ENCODE assay signal across 8 mouse cellular contexts in the genomic region with DNA sequence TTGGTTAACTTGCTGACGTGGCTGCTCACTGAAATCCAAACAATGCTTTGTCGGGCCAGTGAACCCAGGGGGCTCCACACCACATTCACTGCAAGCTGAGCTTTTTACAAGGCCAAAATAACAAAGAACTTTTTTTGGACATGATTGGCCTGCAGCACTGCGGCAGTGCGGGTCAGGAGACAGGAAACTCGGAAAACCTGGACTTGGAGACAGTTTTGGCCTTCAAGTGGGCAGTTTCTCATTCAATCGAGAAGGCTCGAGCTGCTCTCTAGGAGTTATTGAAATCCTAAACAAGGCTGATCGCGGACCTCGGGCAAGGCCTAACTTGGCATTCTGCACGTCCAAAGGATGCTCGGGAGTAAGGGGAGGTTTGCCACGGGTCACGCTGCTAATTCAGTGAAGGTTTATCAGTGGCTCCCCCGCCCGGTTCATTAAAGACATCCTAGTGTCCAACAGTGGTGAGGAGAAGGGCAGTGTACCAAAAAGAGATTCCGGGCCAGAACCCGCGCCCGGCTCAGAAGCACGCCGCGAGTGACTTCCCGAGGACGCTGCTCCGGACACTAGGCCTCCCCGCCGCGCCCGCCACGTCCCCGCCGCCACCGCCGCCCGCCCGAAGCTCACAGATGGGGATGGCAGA. TPM values are rescaled to one million over a fixed set of nuclear protein-coding genes. Genes with fewer than 3 reads are reported as not detected.
DNase-seq lines count a peak whose midpoint lies in the region; ATAC-seq and TF ChIP-seq lines count a peak whose summit lies in the region.

No protein-coding gene starts in this region.

- no peaks in the 10 kb centered on the region for H3K27me3 ChIP-seq in thymus, adult 2 months (ENCODE audit: control insufficient read depth, insufficient read depth, low read length)
- H3K27me3 ChIP-seq in forebrain, embryonic 16.5 days (replicated peaks; ENCODE audit: control insufficient read depth, insufficient read depth, low read length) = no peaks in the 10 kb centered on the region

- peak overlapping the region; percentile 83 for H3K4me2 ChIP-seq in forebrain, embryonic 16.5 days (ENCODE audit: low read length)

- under 1% methylated on average over 37 of the region's 37 CpGs for WGBS in thymus, adult 2 months
- 0% methylated on average over 37 of the region's 37 CpGs for WGBS in forebrain, embryonic 16.5 days

- H3K4me1 ChIP-seq in thymus, adult 2 months (replicated peaks; ENCODE audit: control insufficient read depth, insufficient read depth, low read length) = no peaks in the 10 kb centered on the region
- peaks cover 7% of the 10 kb centered on the region for H3K4me1 ChIP-seq in forebrain, embryonic 16.5 days (replicated peaks; ENCODE audit: control insufficient read depth, insufficient read depth, low read length)

- TF ChIP-seq POLR2A in thymus, adult 2 months (IDR thresholded peaks at IDR 0.05; ENCODE audit: control insufficient read depth, extremely low read depth, insufficient read depth, low read length, poor library complexity) = no peak

- peak; percentile 59 for ATAC-seq in cerebellum, adult (ENCODE audit: insufficient number of reproducible peaks, low FRiP score, low TSS enrichment)
- peak; percentile 62 for ATAC-seq in forebrain, embryonic 16.5 days
- peak; percentile 50 for ATAC-seq in megakaryocyte-erythroid progenitor cell, adult 5-6 weeks (replicated peaks; ENCODE audit: low FRiP score, low TSS enrichment, poor library complexity, severe bottlenecking)

- peak overlapping the region; percentile 80 for H3K4me3 ChIP-seq in thymus, adult 2 months (ENCODE audit: control insufficient read depth, insufficient read depth, low read length)
- peak overlapping the region; percentile 83 for H3K4me3 ChIP-seq in forebrain, embryonic 16.5 days (replicated peaks; ENCODE audit: low read length)

- H3K36me3 ChIP-seq in thymus, adult 2 months (ENCODE audit: control insufficient read depth, insufficient read depth, low read length) = peaks cover 30% of the 10 kb centered on the region
- H3K36me3 ChIP-seq in forebrain, embryonic 16.5 days (ENCODE audit: control insufficient read depth, insufficient read depth) = peaks cover 13% of the 10 kb centered on the region

- no peak for TF ChIP-seq CTCF in thymus, adult 2 months (IDR thresholded peaks at IDR 0.05; ENCODE audit: borderline replicate concordance, control insufficient read depth, extremely low read depth, insufficient read depth, low read length, poor library complexity)

- no peak for DNase-seq in cerebellum, postnatal 10 days
- DNase-seq in thymus, adult 2 months = no peak
- no peak for DNase-seq in thymus, adult 18-20 months
- peak; percentile 19 to 48 for DNase-seq in kidney, postnatal 25 days
- DNase-seq in cerebellum, adult 9-11 months = no peak

- no peak overlapping the region for H3K27ac ChIP-seq in thymus, adult 2 months (ENCODE audit: control insufficient read depth, insufficient read depth, low read length)
- H3K27ac ChIP-seq in forebrain, embryonic 16.5 days (ENCODE audit: low read length) = peak overlapping the region; percentile 83

- peak overlapping the region; percentile 92 for H3K9ac ChIP-seq in forebrain, embryonic 16.5 days (replicated peaks; ENCODE audit: low read depth, low read length)

- H3K9me3 ChIP-seq in forebrain, embryonic 16.5 days (ENCODE audit: control insufficient read depth, low read length) = no peaks in the 10 kb centered on the region

RNA-seq across cellular contexts. Expression of gene Ssr3, which starts 0.5 kb away (rescaled TPM):
- 49.9 and 55.2 TPM in 2 replicates for polyA plus RNA-seq in thymus, adult 2 months (2012; rRNA removed)
- 170 and 199 TPM in 2 replicates for polyA plus RNA-seq in forebrain, embryonic 16.5 days (2015; fragmentation: Nextera tagmentation; extraction: Ambion mirVana)
- total RNA-seq in megakaryocyte-erythroid progenitor cell, adult 5-6 weeks (2014; fragmentation: Nextera tagmentation) = 119 and 126 TPM in 2 replicates
- total RNA-seq in megakaryocyte-erythroid progenitor cell, adult 5-6 weeks (2017) = 191 and 220 TPM in 2 replicates

Comparison
In these comparisons a context has a peak if more than half of its experiments do, and no peak if none do; other contexts are left out.
1. DNase-seq: peak in kidney, postnatal 25 days (2 of 2); none in cerebellum, postnatal 10 days (0 of 2), thymus, adult 2 months (single experiment), thymus, adult 18-20 months (0 of 2) and cerebellum, adult 9-11 months (single experiment).
2. Peak in every context shown above with its lines, with median percentiles within 50 percentile points of each other: ATAC-seq.